Mouse (Mus musculus) liver, embryonic 11.5 days (tissue): ENCODE data around the gene Mycl. TPM values are rescaled to one million over a fixed set of nuclear protein-coding genes. Genes with fewer than 3 reads are reported as not detected.
"Not testable (repeated sequence)": the region's sequence is repeated elsewhere in the genome, so short reads cannot be mapped to it uniquely, and the experiment has no call there.

Experiments
- ATAC-seq: fragments of 200-750 bp; cut with Nextera tagmentation; replicated peaks from 2 replicates; pipeline ENCODE4 v1.8.0; 2017; ENCODE audit warnings: moderate number of reproducible peaks, mild to moderate bottlenecking, moderate TSS enrichment, moderate library complexity; ENCODE audit not compliant: low FRiP score
- DNase-seq: peaks from one replicate; pipeline ENCODE4 v3.0.0-alpha.2; 2017; ENCODE audit warnings: low spot score
- H3K27ac ChIP-seq: fragments of 300-500 bp; sonication (generic); 2 replicates; pipeline ENCODE4 v1.5.1; 2014; ENCODE audit warnings: mild to moderate bottlenecking, low read depth, low read length, control low read depth
- H3K27me3 ChIP-seq: fragments of 300-500 bp; sonication (generic); replicated peaks from 2 replicates; pipeline ENCODE4 v1.6.1; 2014; ENCODE audit warnings: low read length, mixed read lengths; ENCODE audit not compliant: control insufficient read depth, insufficient read depth
- H3K36me3 ChIP-seq: fragments of 300-500 bp; sonication (generic); 2 replicates; pipeline ENCODE4 v1.6.1; 2014; ENCODE audit warnings: mild to moderate bottlenecking, low read length, moderate library complexity, mixed read lengths; ENCODE audit not compliant: control insufficient read depth, insufficient read depth
- H3K4me1 ChIP-seq: fragments of 300-500 bp; sonication (generic); replicated peaks from 2 replicates; pipeline ENCODE4 v1.6.1; 2014; ENCODE audit warnings: low read length, mixed read lengths; ENCODE audit not compliant: control insufficient read depth, insufficient read depth
- H3K4me2 ChIP-seq: fragments of 300-500 bp; sonication (generic); 2 replicates; pipeline ENCODE4 v1.6.1; 2014; ENCODE audit warnings: mild to moderate bottlenecking, control low read depth, moderate library complexity
- H3K4me3 ChIP-seq: fragments of 300-500 bp; sonication (generic); 2 replicates; pipeline ENCODE4 v1.5.1; 2014; ENCODE audit warnings: low read depth, low read length, control low read depth
- H3K9ac ChIP-seq: fragments of 300-500 bp; sonication (generic); 2 replicates; pipeline ENCODE4 v1.6.1; 2014; ENCODE audit warnings: low read depth, low read length, control low read depth
- H3K9me3 ChIP-seq: fragments of 300-500 bp; sonication (generic); 2 replicates; pipeline ENCODE4 v1.6.1; 2016; ENCODE audit warnings: low read length, inconsistent platforms, mixed read lengths; ENCODE audit not compliant: control insufficient read depth
- WGBS: fragments of 180-500 bp; shearing (Covaris S2); extraction: QIAGEN DNeasy Blood & Tissue Kit; methylation state at CpG from one replicate; pipeline ENCODE4 v1.1.7; 2014; 5-methylcytosine and 5-hydroxymethylcytosine counted together
- polyA plus RNA-seq: library from polyadenylated mRNA; unstranded; fragments of >200 nt; fragmentation: Nextera tagmentation; extraction: Ambion mirVana; gene quantifications from 2 replicates; pipeline ENCODE4 v1.2.1, GENCODE M21; 2014

Mycl gene
- polyA plus RNA-seq, 1 experiment from 2014 or later = 3.1 TPM

- Histone ChIP-seq H3K4me1 (0 out of 2 replicates have a peak, but pooled peaks cover 2% of the 10 kb centered on the region), H3K4me3 (no peak overlapping the region), H3K27me3 (peaks cover 21% of the 10 kb centered on the region), H3K9me3 (no peaks in the 10 kb centered on the region), H3K4me2 (peak overlapping the region; percentile 40), H3K27ac (no peak overlapping the region), H3K9ac (no peak overlapping the region), H3K36me3 (no peaks in the 10 kb centered on the region)
- ATAC-seq (no peak), DNase-seq (no peak)
- 22% methylated on average over 17 of the region's 17 CpGs for WGBS
Measured at GRCm38 (mm10) chr4:122983486-122984261, 11.8 kb upstream of the Mycl start.

GRCm38 (mm10) chr4:122985110-122985509 lies 10.3 kb upstream of the Mycl start:
- 0 out of 2 replicates have a peak, but pooled peaks cover 2% of the 10 kb centered on the region for H3K4me1 ChIP-seq
- DNase-seq (no peak), ATAC-seq (peak; percentile 69)
- 36% methylated on average over 8 of the region's 8 CpGs for WGBS
- no peak overlapping the region for H3K27ac ChIP-seq
- peaks cover 21% of the 10 kb centered on the region for H3K27me3 ChIP-seq
- H3K4me2 ChIP-seq = no peak overlapping the region
- H3K4me3 ChIP-seq = no peak overlapping the region
- no peaks in the 10 kb centered on the region for H3K36me3 ChIP-seq
- H3K9ac ChIP-seq = no peak overlapping the region
- no peaks in the 10 kb centered on the region for H3K9me3 ChIP-seq

GRCm38 (mm10) chr4:122987421-122987820 lies 8.0 kb upstream of the Mycl start:
- 36% methylated on average over 4 of the region's 4 CpGs for WGBS
- DNase-seq = no peak

GRCm38 (mm10) chr4:122988004-122988403 lies 7.4 kb upstream of the Mycl start:
- H3K9me3 ChIP-seq, H3K4me1 ChIP-seq, DNase-seq, H3K27ac ChIP-seq, H3K36me3 ChIP-seq, H3K4me3 ChIP-seq, H3K4me2 ChIP-seq, ATAC-seq, H3K9ac ChIP-seq: not testable (repeated sequence)
- WGBS = 39% methylated on average over 3 of the region's 3 CpGs
- H3K27me3 ChIP-seq = peaks cover 14% of the 10 kb centered on the region

More at GRCm38 (mm10) chr4:122987421-122987820, 8.0 kb upstream of the Mycl start:
- H3K4me1 ChIP-seq = 0 out of 2 replicates have a peak, but pooled peaks cover 2% of the 10 kb centered on the region
- no peak overlapping the region for H3K9ac ChIP-seq
- H3K36me3 ChIP-seq = no peaks in the 10 kb centered on the region
- 0 out of 2 replicates have a peak, but pooled peaks cover 2% of the 10 kb centered on the region for H3K9me3 ChIP-seq
- ATAC-seq = no peak
- H3K27ac ChIP-seq = no peak overlapping the region
- no peak overlapping the region for H3K4me3 ChIP-seq
- peaks cover 20% of the 10 kb centered on the region for H3K27me3 ChIP-seq
- no peak overlapping the region for H3K4me2 ChIP-seq

- H3K9me3 ChIP-seq = 0 out of 2 replicates have a peak, but pooled peaks cover 2% of the 10 kb centered on the region
- WGBS = 54% methylated on average over 1 of the region's 1 CpGs
- H3K9ac ChIP-seq = no peak overlapping the region
- H3K27me3 ChIP-seq = peaks cover 9% of the 10 kb centered on the region
- no peak overlapping the region for H3K27ac ChIP-seq
- DNase-seq (no peak), ATAC-seq (no peak)
- no peak overlapping the region for H3K4me3 ChIP-seq
- no peaks in the 10 kb centered on the region for H3K36me3 ChIP-seq
- no peaks in the 10 kb centered on the region; the same call in 1 of the 2 replicates for H3K4me1 ChIP-seq
- H3K4me2 ChIP-seq = no peak overlapping the region
Measured at GRCm38 (mm10) chr4:122991177-122991576, 4.3 kb upstream of the Mycl start.

- Histone ChIP-seq H3K4me3 (no peak overlapping the region), H3K4me1 (no peaks in the 10 kb centered on the region; the same call in 1 of the 2 replicates), H3K4me2 (no peak overlapping the region), H3K36me3 (no peaks in the 10 kb centered on the region), H3K9me3 (0 out of 2 replicates have a peak, but pooled peaks cover 2% of the 10 kb centered on the region), H3K9ac (no peak overlapping the region), H3K27ac (no peak overlapping the region), H3K27me3 (peaks cover 20% of the 10 kb centered on the region)
- ATAC-seq (no peak), DNase-seq (no peak)
- 67% methylated on average over 3 of the region's 3 CpGs for WGBS
Measured at GRCm38 (mm10) chr4:122992276-122992675, 3.2 kb upstream of the Mycl start.

GRCm38 (mm10) chr4:122996221-122996617 lies 767 bp downstream of the Mycl start:
- peak; percentile 69 for DNase-seq
- Histone ChIP-seq H3K4me1 (no peaks in the 10 kb centered on the region; the same call in none of the 2 replicates), H3K4me2 (peak overlapping the region; percentile 94), H3K4me3 (peak overlapping the region; percentile 65), H3K27ac (0 out of 2 replicates have a peak overlapping the region, but pooled peaks have one; percentile 5), H3K27me3 (peaks cover 54% of the 10 kb centered on the region), H3K36me3 (no peaks in the 10 kb centered on the region), H3K9ac (peak overlapping the region; percentile 54), H3K9me3 (no peaks in the 10 kb centered on the region)
- ATAC-seq = no peak; the same call in none of the 2 replicates
- WGBS = under 1% methylated on average over 30 of the region's 32 CpGs

- Histone ChIP-seq H3K27ac (no peak overlapping the region), H3K36me3 (no peaks in the 10 kb centered on the region), H3K9ac (peak overlapping the region; percentile 54), H3K9me3 (no peaks in the 10 kb centered on the region), H3K4me2 (peak overlapping the region; percentile 94), H3K27me3 (peaks cover 54% of the 10 kb centered on the region), H3K4me1 (no peaks in the 10 kb centered on the region; the same call in none of the 2 replicates), H3K4me3 (peak overlapping the region; percentile 65)
- DNase-seq (no peak), ATAC-seq (no peak)
- 1% methylated on average over 47 of the region's 47 CpGs for WGBS
Measured at GRCm38 (mm10) chr4:122996618-122997381, 1.3 kb downstream of the Mycl start.
